Mouse (Mus musculus): ENCODE results near the gene Srr. TPM values are rescaled to one million over a fixed set of nuclear protein-coding genes. Genes with fewer than 3 reads are reported as not detected.
A peak's percentile ranks its signal among the peaks of the same experiment; 100 is the strongest.

The Srr gene
- polyA plus RNA-seq, 1 experiment from 2014 or later: 45.8 TPM

GRCm38 (mm10) chr11:74870991-74871622 lies 54.6 kb downstream of the Srr start:
- no peak overlapping the region for H3K4me3 ChIP-seq (ENCODE audit: low read depth, low read length)
- no peak overlapping the region for H3K9ac ChIP-seq (replicated peaks; ENCODE audit: low read depth, low read length)
- no peak overlapping the region for H3K4me2 ChIP-seq (ENCODE audit: low read depth, low read length)
- no peaks in the 10 kb centered on the region for H3K27me3 ChIP-seq (ENCODE audit: control insufficient read depth, insufficient read depth, low read length)
- H3K9me3 ChIP-seq (ENCODE audit: control insufficient read depth, low read length): no peaks in the 10 kb centered on the region
- ATAC-seq (ENCODE audit: low read depth): 0 out of 2 replicates have a peak, but pooled peaks have one; percentile 16
- H3K4me1 ChIP-seq (ENCODE audit: control insufficient read depth, insufficient read depth, low read length): peaks cover 28% of the 10 kb centered on the region
- H3K36me3 ChIP-seq (ENCODE audit: control insufficient read depth, insufficient read depth, low read length): peaks cover 12% of the 10 kb centered on the region; the same call in 1 of the 2 replicates
- peak overlapping the region; percentile 62; the same call in 1 of the 2 replicates for H3K27ac ChIP-seq (ENCODE audit: low read depth, low read length)
- WGBS: 12% methylated on average over 12 of the region's 12 CpGs

GRCm38 (mm10) chr11:74870544-74870943 lies 55.2 kb downstream of the Srr start:
- H3K27ac ChIP-seq (ENCODE audit: low read depth, low read length): peak overlapping the region; percentile 62; the same call in 1 of the 2 replicates
- H3K27me3 ChIP-seq (ENCODE audit: control insufficient read depth, insufficient read depth, low read length): no peaks in the 10 kb centered on the region
- H3K4me2 ChIP-seq (ENCODE audit: low read depth, low read length): no peak overlapping the region
- H3K9ac ChIP-seq (replicated peaks; ENCODE audit: low read depth, low read length): no peak overlapping the region
- no peak for ATAC-seq (ENCODE audit: low read depth)
- WGBS: 70% methylated on average over 4 of the region's 4 CpGs
- peaks cover 27% of the 10 kb centered on the region for H3K4me1 ChIP-seq (ENCODE audit: control insufficient read depth, insufficient read depth, low read length)
- H3K4me3 ChIP-seq (ENCODE audit: low read depth, low read length): no peak overlapping the region
- H3K9me3 ChIP-seq (ENCODE audit: control insufficient read depth, low read length): no peaks in the 10 kb centered on the region
- peaks cover 12% of the 10 kb centered on the region; the same call in 1 of the 2 replicates for H3K36me3 ChIP-seq (ENCODE audit: control insufficient read depth, insufficient read depth, low read length)

GRCm38 (mm10) chr11:74869603-74870002 lies 56.1 kb downstream of the Srr start:
- Histone ChIP-seq H3K27ac (ENCODE audit: low read depth, low read length) (peak overlapping the region; percentile 63), H3K36me3 (ENCODE audit: control insufficient read depth, insufficient read depth, low read length) (peaks cover 12% of the 10 kb centered on the region; the same call in 1 of the 2 replicates), H3K4me3 (ENCODE audit: low read depth, low read length) (no peak overlapping the region), H3K9me3 (ENCODE audit: control insufficient read depth, low read length) (no peaks in the 10 kb centered on the region), H3K4me1 (ENCODE audit: control insufficient read depth, insufficient read depth, low read length) (peaks cover 25% of the 10 kb centered on the region), H3K9ac (replicated peaks; ENCODE audit: low read depth, low read length) (no peak overlapping the region), H3K27me3 (ENCODE audit: control insufficient read depth, insufficient read depth, low read length) (no peaks in the 10 kb centered on the region), H3K4me2 (ENCODE audit: low read depth, low read length) (no peak overlapping the region)
- ATAC-seq (ENCODE audit: low read depth): peak; percentile 80
- WGBS: 53% methylated on average over 6 of the region's 6 CpGs

GRCm38 (mm10) chr11:74868046-74868760 lies 57.5 kb downstream of the Srr start:
- Histone ChIP-seq H3K4me3 (ENCODE audit: low read depth, low read length) (no peak overlapping the region), H3K9ac (replicated peaks; ENCODE audit: low read depth, low read length) (no peak overlapping the region), H3K36me3 (ENCODE audit: control insufficient read depth, insufficient read depth, low read length) (peaks cover 16% of the 10 kb centered on the region; the same call in 1 of the 2 replicates), H3K4me1 (ENCODE audit: control insufficient read depth, insufficient read depth, low read length) (peaks cover 25% of the 10 kb centered on the region), H3K27me3 (ENCODE audit: control insufficient read depth, insufficient read depth, low read length) (no peaks in the 10 kb centered on the region), H3K4me2 (ENCODE audit: low read depth, low read length) (no peak overlapping the region), H3K9me3 (ENCODE audit: control insufficient read depth, low read length) (no peaks in the 10 kb centered on the region), H3K27ac (ENCODE audit: low read depth, low read length) (no peak overlapping the region)
- no peak for ATAC-seq (ENCODE audit: low read depth)
- 88% methylated on average over 13 of the region's 13 CpGs for WGBS

- no peak for ATAC-seq (ENCODE audit: low read depth)
- Histone ChIP-seq H3K9me3 (ENCODE audit: control insufficient read depth, low read length) (no peaks in the 10 kb centered on the region), H3K36me3 (ENCODE audit: control insufficient read depth, insufficient read depth, low read length) (peaks cover 16% of the 10 kb centered on the region; the same call in 1 of the 2 replicates), H3K4me1 (ENCODE audit: control insufficient read depth, insufficient read depth, low read length) (peaks cover 25% of the 10 kb centered on the region), H3K4me3 (ENCODE audit: low read depth, low read length) (no peak overlapping the region), H3K4me2 (ENCODE audit: low read depth, low read length) (no peak overlapping the region), H3K27ac (ENCODE audit: low read depth, low read length) (no peak overlapping the region), H3K27me3 (ENCODE audit: control insufficient read depth, insufficient read depth, low read length) (no peaks in the 10 kb centered on the region), H3K9ac (replicated peaks; ENCODE audit: low read depth, low read length) (no peak overlapping the region)
- WGBS: 88% methylated on average over 2 of the region's 2 CpGs
Observed at GRCm38 (mm10) chr11:74867181-74867580, 58.6 kb downstream of the Srr start.

- Histone ChIP-seq H3K27ac (ENCODE audit: low read depth, low read length) (no peak overlapping the region), H3K36me3 (ENCODE audit: control insufficient read depth, insufficient read depth, low read length) (peaks cover 16% of the 10 kb centered on the region; the same call in 1 of the 2 replicates), H3K27me3 (ENCODE audit: control insufficient read depth, insufficient read depth, low read length) (no peaks in the 10 kb centered on the region), H3K9me3 (ENCODE audit: control insufficient read depth, low read length) (no peaks in the 10 kb centered on the region), H3K9ac (replicated peaks; ENCODE audit: low read depth, low read length) (no peak overlapping the region), H3K4me3 (ENCODE audit: low read depth, low read length) (no peak overlapping the region), H3K4me2 (ENCODE audit: low read depth, low read length) (no peak overlapping the region), H3K4me1 (ENCODE audit: control insufficient read depth, insufficient read depth, low read length) (peaks cover 22% of the 10 kb centered on the region)
- no peak for ATAC-seq (ENCODE audit: low read depth)
- 89% methylated on average over 4 of the region's 4 CpGs for WGBS
Observed at GRCm38 (mm10) chr11:74866640-74867039, 59.1 kb downstream of the Srr start.

GRCm38 (mm10) chr11:74865252-74865651 lies 60.5 kb downstream of the Srr start:
- Histone ChIP-seq H3K4me1 (ENCODE audit: control insufficient read depth, insufficient read depth, low read length) (peaks cover 11% of the 10 kb centered on the region; the same call in 1 of the 2 replicates), H3K27me3 (ENCODE audit: control insufficient read depth, insufficient read depth, low read length) (no peaks in the 10 kb centered on the region), H3K27ac (ENCODE audit: low read depth, low read length) (no peak overlapping the region), H3K9me3 (ENCODE audit: control insufficient read depth, low read length) (no peaks in the 10 kb centered on the region), H3K9ac (replicated peaks; ENCODE audit: low read depth, low read length) (no peak overlapping the region), H3K36me3 (ENCODE audit: control insufficient read depth, insufficient read depth, low read length) (peaks cover 16% of the 10 kb centered on the region; the same call in 1 of the 2 replicates), H3K4me3 (ENCODE audit: low read depth, low read length) (no peak overlapping the region), H3K4me2 (ENCODE audit: low read depth, low read length) (no peak overlapping the region)
- WGBS: 83% methylated on average over 9 of the region's 9 CpGs
- ATAC-seq (ENCODE audit: low read depth): no peak

GRCm38 (mm10) chr11:74864421-74864820 lies 61.3 kb downstream of the Srr start:
- 91% methylated on average over 9 of the region's 9 CpGs for WGBS
- H3K9me3 ChIP-seq (ENCODE audit: control insufficient read depth, low read length): no peaks in the 10 kb centered on the region
- H3K36me3 ChIP-seq (ENCODE audit: control insufficient read depth, insufficient read depth, low read length): peaks cover 16% of the 10 kb centered on the region
- no peak overlapping the region for H3K4me3 ChIP-seq (ENCODE audit: low read depth, low read length)
- no peak overlapping the region for H3K4me2 ChIP-seq (ENCODE audit: low read depth, low read length)
- H3K27me3 ChIP-seq (ENCODE audit: control insufficient read depth, insufficient read depth, low read length): no peaks in the 10 kb centered on the region
- peaks cover 5% of the 10 kb centered on the region; the same call in 1 of the 2 replicates for H3K4me1 ChIP-seq (ENCODE audit: control insufficient read depth, insufficient read depth, low read length)
- ATAC-seq (ENCODE audit: low read depth): no peak
- no peak overlapping the region for H3K9ac ChIP-seq (replicated peaks; ENCODE audit: low read depth, low read length)
- H3K27ac ChIP-seq (ENCODE audit: low read depth, low read length): no peak overlapping the region

- no peak overlapping the region for H3K9ac ChIP-seq (replicated peaks; ENCODE audit: low read depth, low read length)
- WGBS: 36% methylated on average over 11 of the region's 11 CpGs
Observed at GRCm38 (mm10) chr11:74863471-74863870, 62.3 kb downstream of the Srr start.

More at GRCm38 (mm10) chr11:74863471-74863870, 62.3 kb downstream of the Srr start:
- no peak for ATAC-seq (ENCODE audit: low read depth)
- Histone ChIP-seq H3K4me1 (ENCODE audit: control insufficient read depth, insufficient read depth, low read length) (no peaks in the 10 kb centered on the region), H3K9me3 (ENCODE audit: control insufficient read depth, low read length) (no peaks in the 10 kb centered on the region), H3K4me3 (ENCODE audit: low read depth, low read length) (no peak overlapping the region), H3K27me3 (ENCODE audit: control insufficient read depth, insufficient read depth, low read length) (no peaks in the 10 kb centered on the region), H3K4me2 (ENCODE audit: low read depth, low read length) (no peak overlapping the region), H3K27ac (ENCODE audit: low read depth, low read length) (no peak overlapping the region), H3K36me3 (ENCODE audit: control insufficient read depth, insufficient read depth, low read length) (peaks cover 12% of the 10 kb centered on the region)
